Mouse (Mus musculus) embryonic fibroblast, embryonic 13.5 days (primary cell): Measurements from ENCODE around the gene Cyren.

ENCODE experiments used
- CTCF ChIP-seq: IDR thresholded peaks from 2 replicates; pipeline ENCODE4 v1.5.1; 2011; ENCODE audit warnings: mild to moderate bottlenecking, control low read depth, low read length, moderate library complexity, borderline replicate concordance; ENCODE audit not compliant: insufficient read depth
- POLR2A ChIP-seq: IDR thresholded peaks from 2 replicates; pipeline ENCODE4 v1.6.1; 2011; ENCODE audit warnings: low read depth, mild to moderate bottlenecking, control low read depth, low read length, moderate library complexity

GRCm38 (mm10) chr6:34872871-34873270, 5.0 kb downstream of the Cyren start:
- TF ChIP-seq POLR2A, result no peak
- TF ChIP-seq CTCF, result no peak
